Mouse (Mus musculus) adrenal gland (tissue): Measurements from ENCODE around the gene Nt5m.
"Not testable (repeated sequence)": the region's sequence is repeated elsewhere in the genome, so short reads cannot be mapped to it uniquely, and the experiment has no call there.

Experiments used
- intact Hi-C: fragments of 180-260 bp; cut with DNase I; formaldehyde crosslinking; loops from one replicate; pipeline ENCODE4 v1.15.1; 2025

The Nt5m gene

GRCm38 (mm10) chr11:59837789-59838188, 1.5 kb upstream of the Nt5m start:
- intact Hi-C loops = not testable (repeated sequence)

DNA sequence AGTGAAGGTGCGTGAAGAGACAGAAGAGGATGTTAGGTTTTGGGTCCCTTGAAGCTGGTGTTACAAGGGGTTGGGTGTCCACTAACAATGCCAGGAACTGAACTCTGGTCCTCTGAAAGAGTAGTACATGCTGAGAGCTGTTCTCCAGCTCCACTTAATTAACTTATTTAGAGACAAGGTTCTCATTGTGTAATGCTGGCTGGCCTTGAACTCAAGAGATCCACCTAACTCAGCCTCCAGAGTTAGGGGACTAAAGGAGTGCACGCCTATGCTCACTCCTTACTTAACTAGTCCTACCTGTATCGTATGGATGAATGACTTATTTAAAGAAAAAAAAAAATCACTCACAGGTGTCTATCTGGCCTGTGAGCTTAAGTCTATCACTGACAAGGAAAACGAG, 821 bp upstream of the Nt5m start:
- intact Hi-C loops = no loop called here

DNA sequence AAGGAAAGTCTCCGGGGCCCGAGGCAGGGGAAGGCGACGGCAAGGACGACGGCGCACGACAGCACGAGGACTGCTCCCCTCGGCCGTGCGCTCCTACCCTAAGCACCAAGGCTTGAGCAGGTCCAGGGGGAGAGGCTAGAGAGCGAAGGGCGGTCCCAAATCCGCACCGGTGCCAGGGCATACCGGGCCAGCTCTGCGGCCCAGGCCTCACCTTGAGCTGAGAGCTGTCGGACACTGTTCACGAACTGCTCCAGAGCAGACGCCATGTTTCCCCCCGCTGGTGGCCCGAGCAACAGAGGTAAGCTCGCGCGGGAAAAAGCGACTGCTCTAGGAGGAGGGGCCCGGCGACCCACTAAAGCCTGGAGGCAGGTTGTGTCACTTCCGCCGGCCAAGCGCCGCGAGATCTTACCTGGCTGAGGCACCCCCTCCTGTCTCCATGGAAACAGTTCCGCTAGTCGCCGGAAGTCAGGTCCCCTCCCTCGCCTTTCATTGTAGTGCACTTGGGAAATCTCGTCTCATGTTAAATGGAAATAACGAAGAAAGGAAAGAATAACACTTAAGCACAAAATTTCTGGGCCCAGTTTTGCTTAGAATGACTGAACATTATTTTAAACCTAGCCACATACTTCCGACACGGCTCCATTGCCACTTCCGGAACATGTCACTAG, 346 bp downstream of the Nt5m start, which contains the start of gene Cops3:
Gene Cops3, minus strand, starts transcription at position 380 of the 668 bp plus-strand sequence.
- intact Hi-C loops = no loop called here

DNA sequence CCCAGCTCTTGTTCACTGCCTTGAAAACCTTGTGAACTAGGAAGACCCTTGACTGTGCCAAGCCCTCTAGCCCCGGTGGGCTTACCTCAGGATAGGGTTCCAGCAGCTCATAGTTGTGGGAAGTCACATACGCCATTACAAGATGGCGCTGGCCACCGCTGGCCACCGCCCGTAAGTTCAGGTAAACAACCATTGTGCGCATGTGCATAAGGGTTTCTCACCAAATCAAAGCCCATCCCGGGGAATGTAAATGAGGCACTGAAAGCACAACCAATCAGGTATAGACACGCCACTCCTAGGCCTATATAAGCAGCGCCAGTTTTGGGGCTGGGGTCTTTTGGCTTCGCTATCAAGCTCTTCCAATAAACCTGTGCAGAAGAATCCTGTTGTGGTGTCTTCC, 7.1 kb downstream of the Nt5m start:
- intact Hi-C loops = loop anchor here (5.0 kb wide), 1 partner anchor 39 kb away; no protein-coding TSS in a partner anchor

- intact Hi-C loops = loop anchor here (5.0 kb wide), 1 partner anchor 40 kb away; no protein-coding TSS in a partner anchor
Measured at GRCm38 (mm10) chr11:59847131-59847530, 7.9 kb downstream of the Nt5m start.

GRCm38 (mm10) chr11:59847891-59848884, 8.9 kb downstream of the Nt5m start:
- intact Hi-C loops = loop anchor here (5.0 kb wide), 1 partner anchor 41 kb away; no protein-coding TSS in a partner anchor

- intact Hi-C loops = no loop called here
Measured at GRCm38 (mm10) chr11:59852865-59853264, 13.6 kb downstream of the Nt5m start.

- intact Hi-C loops = loop anchor here (10.0 kb wide), 1 partner anchor 1774 kb away; no protein-coding TSS in a partner anchor
Measured at GRCm38 (mm10) chr11:59860467-59860866, 21.2 kb downstream of the Nt5m start.

DNA sequence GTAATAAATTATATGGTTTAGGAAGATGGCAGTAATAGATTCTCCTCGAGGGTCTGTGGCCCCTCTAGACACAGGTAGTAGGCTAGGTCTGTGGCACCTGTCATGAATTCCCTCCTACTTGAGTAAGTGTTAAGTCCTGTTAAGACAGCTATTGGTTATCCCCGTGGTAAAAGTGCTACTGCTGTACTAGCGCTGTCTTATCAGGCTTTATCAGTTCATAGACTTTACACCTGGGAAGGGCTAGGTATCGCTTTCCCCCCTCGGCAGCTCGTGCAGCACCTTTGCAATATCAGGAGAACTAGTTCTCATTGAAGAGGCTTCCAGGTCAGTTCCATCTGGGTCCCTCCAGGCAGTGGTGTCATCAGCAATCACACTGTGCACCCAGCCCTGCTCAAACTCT, 25.1 kb downstream of the Nt5m start:
- intact Hi-C loops = loop anchor here (10.0 kb wide), 1 partner anchor 1770 kb away; no protein-coding TSS in a partner anchor

- intact Hi-C loops = no loop called here
Measured at GRCm38 (mm10) chr11:59872124-59872523, 32.9 kb downstream of the Nt5m start.

GRCm38 (mm10) chr11:59880031-59880430, 40.8 kb downstream of the Nt5m start:
- intact Hi-C loops = loop anchor here (1.0 to 5.0 kb wide), 3 partner anchors 87 to 197 kb away; no protein-coding TSS in a partner anchor

DNA sequence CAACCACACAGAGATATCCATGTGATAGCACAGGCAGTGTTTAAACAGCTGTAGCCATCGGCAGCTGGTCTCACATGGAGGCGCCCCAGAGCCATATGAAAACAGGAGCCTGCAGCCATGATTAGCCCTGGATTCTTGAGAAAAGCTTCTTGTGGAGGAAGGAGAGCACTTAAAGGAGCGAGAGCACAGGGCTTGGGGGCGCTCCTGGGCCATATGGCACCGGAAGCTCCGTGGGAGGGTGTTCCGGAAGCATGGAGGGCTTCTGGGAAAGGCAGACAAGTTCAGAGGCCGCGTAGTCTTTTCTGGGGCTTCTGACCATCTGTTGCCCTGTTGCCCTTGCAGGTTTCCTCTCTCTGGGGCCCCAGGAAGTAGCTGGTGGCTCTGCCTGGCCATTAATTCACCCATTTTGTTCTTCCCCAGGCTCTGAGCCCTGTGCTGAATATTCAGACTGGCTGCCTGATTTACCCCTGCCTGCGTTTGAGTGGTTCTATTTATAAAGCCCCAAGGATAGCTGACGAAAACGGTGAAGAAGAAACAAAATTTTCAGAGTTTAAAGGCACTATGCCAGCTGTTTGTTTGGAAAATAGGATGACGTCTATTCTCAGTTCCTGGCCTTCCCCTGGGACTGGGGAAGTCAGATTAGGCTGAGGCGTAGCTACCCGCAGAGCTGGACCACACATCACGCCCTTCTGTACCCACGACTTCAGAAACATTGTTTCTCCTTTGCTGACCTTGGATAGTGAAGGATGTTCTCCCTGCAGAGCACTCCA, 46.2 kb downstream of the Nt5m start:
- intact Hi-C loops = no loop called here

GRCm38 (mm10) chr11:59886952-59887351, 47.7 kb downstream of the Nt5m start:
- intact Hi-C loops = no loop called here

- intact Hi-C loops = no loop called here
Measured at GRCm38 (mm10) chr11:59888151-59888550, 48.9 kb downstream of the Nt5m start.

DNA sequence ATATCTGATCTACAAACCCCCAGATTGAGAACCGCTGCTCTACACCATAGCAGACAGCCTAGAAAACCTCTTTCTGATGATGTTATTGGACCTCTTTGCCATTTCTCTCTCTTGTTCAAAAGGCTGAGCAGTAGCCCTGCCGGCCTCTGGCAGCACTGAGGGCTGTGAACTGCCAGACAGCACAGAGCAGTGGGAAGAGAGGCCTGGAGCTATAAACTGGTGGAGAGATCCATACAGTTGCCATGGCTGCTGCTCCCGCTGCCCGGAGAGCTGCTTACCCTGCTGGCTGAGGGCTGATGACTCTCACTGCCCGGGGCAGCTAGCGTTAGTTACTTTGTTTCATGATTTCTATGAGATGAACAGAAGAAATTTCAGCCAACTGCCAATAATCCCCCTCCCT, 52.6 kb downstream of the Nt5m start:
- intact Hi-C loops = no loop called here

GRCm38 (mm10) chr11:59893153-59893788, 54.0 kb downstream of the Nt5m start:
- intact Hi-C loops = no loop called here

DNA sequence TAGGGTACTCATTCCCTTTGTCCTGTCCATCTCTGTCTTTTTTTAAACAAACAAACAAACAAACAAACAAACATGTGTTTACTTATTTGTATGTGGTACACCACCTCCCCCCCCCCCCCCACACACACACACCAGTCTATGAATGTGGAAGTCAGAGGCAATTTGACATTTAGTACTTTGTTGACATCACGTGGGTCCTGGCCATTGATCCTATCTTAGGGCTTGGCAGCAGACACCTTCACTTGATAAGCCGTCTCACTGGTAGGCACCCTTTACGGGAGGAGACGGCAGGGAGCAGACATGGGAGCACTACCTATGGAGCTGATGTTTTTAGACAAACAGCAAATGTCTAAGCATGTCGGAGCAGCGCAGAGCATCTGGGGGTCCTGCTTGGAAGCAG, 55.7 kb downstream of the Nt5m start:
- intact Hi-C loops = no loop called here

DNA sequence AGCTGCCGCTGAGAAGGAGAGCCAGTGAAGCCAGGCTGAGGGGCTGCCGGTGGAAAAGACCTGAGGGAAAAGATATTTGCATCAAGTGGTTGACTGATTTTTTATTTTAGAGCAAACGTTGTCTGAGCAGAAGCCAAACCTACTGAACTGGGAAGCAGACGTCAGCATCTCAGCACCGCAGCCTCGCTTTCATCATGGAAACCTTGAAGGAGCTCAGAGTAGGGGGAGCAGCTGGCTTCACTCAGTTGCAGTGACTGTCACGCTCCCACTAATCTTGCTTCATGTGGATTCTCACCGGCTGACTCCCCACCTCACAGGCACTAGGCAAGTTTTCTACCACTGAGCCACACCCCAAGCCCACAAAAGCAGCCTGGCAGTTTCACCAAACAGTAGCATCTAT, 56.1 kb downstream of the Nt5m start:
- intact Hi-C loops = no loop called here

- intact Hi-C loops = no loop called here
Measured at GRCm38 (mm10) chr11:59897981-59898599, 58.8 kb downstream of the Nt5m start.
